Mouse (Mus musculus) small intestine, adult 2 months (tissue): ENCODE data around the gene Bola1.

Experiments
- CTCF ChIP-seq: fragments of 200-500 bp; IDR thresholded peaks from 2 replicates; pipeline ENCODE4 v1.5.1; 2012; ENCODE audit warnings: low read depth, mild to moderate bottlenecking, control low read depth, inconsistent platforms, low read length, moderate library complexity, mixed read lengths; ENCODE audit not compliant: insufficient replicate concordance, insufficient read length; ENCODE audit errors: extremely low read depth
- POLR2A ChIP-seq: fragments of 200-500 bp; IDR thresholded peaks from 2 replicates; pipeline ENCODE4 v1.6.1; 2012; ENCODE audit warnings: low read depth, mild to moderate bottlenecking, control low read depth, inconsistent platforms, low read length, moderate library complexity

DNA sequence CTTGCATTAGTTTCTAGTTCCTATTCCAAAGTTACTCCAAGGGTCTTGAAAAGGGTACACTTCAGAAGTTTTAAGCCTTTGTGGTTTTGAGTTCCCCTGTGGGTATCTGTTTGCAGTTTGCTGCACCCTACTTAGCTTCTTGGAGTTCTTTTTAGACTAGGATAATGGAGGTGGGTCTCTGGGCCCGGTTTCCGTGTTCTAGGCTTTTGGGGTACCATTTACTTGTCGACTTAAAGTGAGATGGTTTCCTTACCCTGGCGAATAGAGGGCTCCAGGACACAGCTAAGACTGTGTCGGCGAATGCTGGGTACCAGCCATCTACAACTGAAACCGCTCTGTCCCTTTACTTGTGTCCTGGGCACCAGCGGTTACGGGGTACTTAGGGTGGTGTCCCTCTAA lies 2.1 kb upstream of the Bola1 start:
- TF ChIP-seq CTCF: no peak
- TF ChIP-seq POLR2A: no peak
